In genomic region chrX:11560550-11561276, GRCm38 (mm10) we compare ENCODE assay signal across 12 mouse cellular contexts.
DNase-seq lines count a peak whose midpoint lies in the region; ATAC-seq lines count a peak whose summit lies in the region.
"Had no signal": no experiment of that assay in that cellular context is flagged by ENCODE, and none has a peak within 500 bp of the region (broad histone marks: within the 10 kb centered on the region; RNA-seq: fewer than 3 reads in every experiment).

No protein-coding gene starts in this region.

- H3K27me3 ChIP-seq in midbrain, embryonic 11.5 days (ENCODE audit: control insufficient read depth, insufficient read depth, low read length), result no peaks in the 10 kb centered on the region
- peaks cover 97% of the 10 kb centered on the region for H3K27me3 ChIP-seq in midbrain, embryonic 10.5 days (ENCODE audit: low read depth, poor library complexity, severe bottlenecking)
- H3K27me3 ChIP-seq in hindbrain, embryonic 14.5 days (ENCODE audit: control insufficient read depth, insufficient read depth, low read length), result peaks cover 4% of the 10 kb centered on the region; the same call in 1 of the 2 replicates
- H3K27me3 ChIP-seq in midbrain, embryonic 14.5 days (ENCODE audit: control insufficient read depth, insufficient read depth, low read length), result no peaks in the 10 kb centered on the region

- no peaks in the 10 kb centered on the region for H3K9me3 ChIP-seq in midbrain, embryonic 11.5 days (ENCODE audit: control insufficient read depth, low read length)
- no peaks in the 10 kb centered on the region for H3K9me3 ChIP-seq in midbrain, embryonic 10.5 days (replicated peaks)
- H3K9me3 ChIP-seq in hindbrain, embryonic 14.5 days (ENCODE audit: control insufficient read depth, low read length), result no peaks in the 10 kb centered on the region
- H3K9me3 ChIP-seq in midbrain, embryonic 14.5 days (ENCODE audit: control insufficient read depth, low read length), result no peaks in the 10 kb centered on the region
- H3K9me3 ChIP-seq: forebrain, embryonic 13.5 days had no signal

- ATAC-seq in midbrain, embryonic 11.5 days (ENCODE audit: low FRiP score), result peak; percentile 42; the same call in 1 of the 2 replicates
- ATAC-seq in hindbrain, embryonic 14.5 days (ENCODE audit: low FRiP score), result no peak
- ATAC-seq in midbrain, embryonic 14.5 days (ENCODE audit: low FRiP score, low TSS enrichment), result no peak
- ATAC-seq: forebrain, embryonic 13.5 days had no signal

- 59% methylated on average over 16 of the region's 17 CpGs for WGBS in midbrain, embryonic 11.5 days
- 66% methylated on average over 15 of the region's 17 CpGs for WGBS in midbrain, embryonic 10.5 days
- WGBS in hindbrain, embryonic 14.5 days, result 44% methylated on average over 17 of the region's 17 CpGs
- 57% methylated on average over 17 of the region's 17 CpGs for WGBS in midbrain, embryonic 14.5 days

- intact Hi-C loops in heart, postnatal 36 days (cut with DNase I), result no loop called here

- no peaks in the 10 kb centered on the region for H3K36me3 ChIP-seq in midbrain, embryonic 11.5 days (ENCODE audit: control insufficient read depth, insufficient read depth, low read length)
- no peaks in the 10 kb centered on the region for H3K36me3 ChIP-seq in midbrain, embryonic 10.5 days
- no peaks in the 10 kb centered on the region for H3K36me3 ChIP-seq in hindbrain, embryonic 14.5 days (replicated peaks; ENCODE audit: control insufficient read depth, insufficient read depth)
- no peaks in the 10 kb centered on the region for H3K36me3 ChIP-seq in midbrain, embryonic 14.5 days (ENCODE audit: control insufficient read depth, insufficient read depth, low read length)

- H3K4me3 ChIP-seq in midbrain, embryonic 11.5 days (ENCODE audit: low read depth, low read length), result no peak overlapping the region
- H3K4me3 ChIP-seq in midbrain, embryonic 10.5 days, result no peak overlapping the region
- no peak overlapping the region for H3K4me3 ChIP-seq in hindbrain, embryonic 14.5 days (replicated peaks; ENCODE audit: low read length)
- H3K4me3 ChIP-seq in midbrain, embryonic 14.5 days (replicated peaks; ENCODE audit: low read depth, low read length), result no peak overlapping the region
- H3K4me3 ChIP-seq: forebrain, embryonic 13.5 days; heart, adult 2 months had no signal

- no peak overlapping the region for H3K27ac ChIP-seq in midbrain, embryonic 11.5 days (ENCODE audit: low read depth, low read length)
- H3K27ac ChIP-seq in midbrain, embryonic 10.5 days (replicated peaks), result no peak overlapping the region
- H3K27ac ChIP-seq in hindbrain, embryonic 14.5 days, result peak overlapping the region; percentile 43; the same call in 1 of the 2 replicates
- H3K27ac ChIP-seq in midbrain, embryonic 14.5 days (replicated peaks; ENCODE audit: low read depth, low read length), result peak overlapping the region; percentile 63
- H3K27ac ChIP-seq: forebrain, embryonic 13.5 days; heart, adult 2 months; macrophage had no signal

- H3K4me2 ChIP-seq in midbrain, embryonic 11.5 days, result no peak overlapping the region
- H3K4me2 ChIP-seq in hindbrain, embryonic 14.5 days (replicated peaks), result no peak overlapping the region
- no peak overlapping the region for H3K4me2 ChIP-seq in midbrain, embryonic 14.5 days (ENCODE audit: low read length)
- H3K4me2 ChIP-seq: forebrain, embryonic 13.5 days had no signal

- DNase-seq in heart, adult 8-10 months (ENCODE audit: low spot score), result peak; percentile 19
- no peak for DNase-seq in heart, postnatal 36 days
- DNase-seq in midbrain, embryonic 11.5 days (ENCODE audit: low spot score, missing footprints), result peak; percentile 87
- no peak for DNase-seq in midbrain, embryonic 10.5 days (ENCODE audit: low spot score)
- DNase-seq in hindbrain, embryonic 14.5 days (ENCODE audit: low spot score), result no peak
- DNase-seq in midbrain, embryonic 14.5 days, result peak; percentile 41
- no peak for DNase-seq in right cerebral cortex, postnatal 14 days
- no peak for DNase-seq in ovary, postnatal 36 days (ENCODE audit: low spot score)
- DNase-seq: cerebellum, adult 18-20 months had no signal

- no peak overlapping the region for H3K9ac ChIP-seq in midbrain, embryonic 11.5 days (ENCODE audit: low read length)
- no peak overlapping the region for H3K9ac ChIP-seq in hindbrain, embryonic 14.5 days
- H3K9ac ChIP-seq in midbrain, embryonic 14.5 days (replicated peaks; ENCODE audit: low read length), result no peak overlapping the region
- H3K9ac ChIP-seq: forebrain, embryonic 13.5 days had no signal

- no peaks in the 10 kb centered on the region for H3K4me1 ChIP-seq in midbrain, embryonic 11.5 days (ENCODE audit: control insufficient read depth, insufficient read depth, low read length)
- peaks cover 6% of the 10 kb centered on the region for H3K4me1 ChIP-seq in midbrain, embryonic 10.5 days
- H3K4me1 ChIP-seq in hindbrain, embryonic 14.5 days (replicated peaks; ENCODE audit: control insufficient read depth, insufficient read depth, low read length), result 0 out of 2 replicates have a peak, but pooled peaks cover 3% of the 10 kb centered on the region
- H3K4me1 ChIP-seq in midbrain, embryonic 14.5 days (ENCODE audit: control insufficient read depth, insufficient read depth, low read length), result no peaks in the 10 kb centered on the region

Comparison
In these comparisons a context has a peak if more than half of its experiments do, and no peak if none do; other contexts are left out.
1. DNase-seq: peak in heart, adult 8-10 months (single experiment), midbrain, embryonic 11.5 days (single experiment) and midbrain, embryonic 14.5 days (single experiment); none in heart, postnatal 36 days (0 of 2), midbrain, embryonic 10.5 days (single experiment), hindbrain, embryonic 14.5 days (single experiment), right cerebral cortex, postnatal 14 days (single experiment) and ovary, postnatal 36 days (single experiment).
2. H3K27ac ChIP-seq: peak in hindbrain, embryonic 14.5 days (single experiment) and midbrain, embryonic 14.5 days (single experiment); none in midbrain, embryonic 11.5 days (single experiment) and midbrain, embryonic 10.5 days (single experiment).